Mouse (Mus musculus): ENCODE data around the gene Gm26602.

Gm26602 gene

DNA sequence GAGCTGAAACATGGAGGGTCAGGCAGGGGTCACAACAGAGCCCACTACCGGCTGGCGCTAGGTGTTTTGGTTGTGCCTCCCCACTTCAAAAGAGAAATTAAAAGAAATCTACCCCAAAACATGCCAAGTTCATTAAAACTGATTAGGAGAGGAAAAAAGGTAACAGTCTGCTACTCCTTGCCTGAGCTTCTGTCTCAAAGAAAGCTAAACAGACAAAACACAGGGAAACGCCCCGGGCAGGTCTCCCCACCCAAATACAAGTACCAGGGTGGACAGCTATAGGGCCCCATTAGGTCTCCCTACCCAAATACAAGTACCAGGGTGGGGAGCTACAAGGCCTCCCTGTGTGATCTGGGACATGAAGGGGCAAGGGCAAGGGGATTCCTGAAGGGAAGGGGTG lies at the start of gene Gm26602:
Gene Gm26602, plus strand, starts transcription at position 301 of the 400 bp plus-strand sequence.
- Histone ChIP-seq H3K27me3 (ENCODE audit: control insufficient read depth, insufficient read depth, low read length, poor library complexity, severe bottlenecking) (no peaks in the 10 kb centered on the region), H3K36me3 (ENCODE audit: control insufficient read depth, insufficient read depth, low read length, poor library complexity, severe bottlenecking) (peaks cover under 1% of the 10 kb centered on the region; the same call in 1 of the 2 replicates)
- DNase-seq (ENCODE audit: low read depth, low spot score): no peak

DNA sequence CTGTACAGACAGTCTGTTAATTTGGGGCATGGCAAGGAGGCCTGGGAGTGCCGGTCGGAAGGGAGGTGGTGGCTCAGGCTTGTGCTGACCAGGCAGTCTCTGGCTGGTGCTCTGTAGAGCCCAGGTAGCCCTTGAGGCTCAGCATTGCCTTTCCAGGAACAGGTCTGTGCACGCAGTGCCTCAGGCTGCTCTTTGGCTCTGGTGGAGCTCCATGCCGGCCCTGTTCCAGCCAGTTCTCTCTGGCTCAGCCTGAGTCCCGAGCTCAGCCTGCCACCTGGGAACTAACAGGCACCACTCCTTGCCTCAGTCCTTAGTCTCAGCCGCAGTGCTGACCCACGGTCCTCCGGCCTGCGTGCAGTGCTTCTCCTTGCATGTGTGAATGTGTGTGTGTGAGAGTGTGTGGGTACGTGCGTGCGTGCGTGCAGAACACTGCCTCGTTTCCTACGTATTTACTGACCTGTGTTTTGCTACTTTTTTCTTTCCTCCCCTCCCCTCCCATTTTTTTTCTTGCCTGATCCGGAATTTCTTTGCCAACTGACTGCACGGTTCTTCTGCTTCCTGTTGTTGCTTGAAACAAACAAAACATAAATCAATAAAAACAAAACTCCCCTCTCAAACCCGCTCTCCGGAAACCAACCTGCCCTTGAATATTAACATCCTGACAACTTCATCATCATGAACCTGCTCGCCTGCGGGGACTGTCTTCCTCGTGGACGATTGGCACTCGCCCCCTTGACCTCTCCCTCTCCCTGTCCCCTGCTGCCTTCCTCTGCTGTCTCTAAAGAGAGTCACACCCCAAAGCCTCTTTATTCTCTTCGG lies 49.2 kb upstream of the Gm26602 start:
- Histone ChIP-seq H3K27me3 (ENCODE audit: control insufficient read depth, insufficient read depth, low read length, poor library complexity, severe bottlenecking) (no peaks in the 10 kb centered on the region), H3K36me3 (ENCODE audit: control insufficient read depth, insufficient read depth, low read length, poor library complexity, severe bottlenecking) (peaks cover 25% of the 10 kb centered on the region)
- DNase-seq (ENCODE audit: low read depth, low spot score): no peak

DNA sequence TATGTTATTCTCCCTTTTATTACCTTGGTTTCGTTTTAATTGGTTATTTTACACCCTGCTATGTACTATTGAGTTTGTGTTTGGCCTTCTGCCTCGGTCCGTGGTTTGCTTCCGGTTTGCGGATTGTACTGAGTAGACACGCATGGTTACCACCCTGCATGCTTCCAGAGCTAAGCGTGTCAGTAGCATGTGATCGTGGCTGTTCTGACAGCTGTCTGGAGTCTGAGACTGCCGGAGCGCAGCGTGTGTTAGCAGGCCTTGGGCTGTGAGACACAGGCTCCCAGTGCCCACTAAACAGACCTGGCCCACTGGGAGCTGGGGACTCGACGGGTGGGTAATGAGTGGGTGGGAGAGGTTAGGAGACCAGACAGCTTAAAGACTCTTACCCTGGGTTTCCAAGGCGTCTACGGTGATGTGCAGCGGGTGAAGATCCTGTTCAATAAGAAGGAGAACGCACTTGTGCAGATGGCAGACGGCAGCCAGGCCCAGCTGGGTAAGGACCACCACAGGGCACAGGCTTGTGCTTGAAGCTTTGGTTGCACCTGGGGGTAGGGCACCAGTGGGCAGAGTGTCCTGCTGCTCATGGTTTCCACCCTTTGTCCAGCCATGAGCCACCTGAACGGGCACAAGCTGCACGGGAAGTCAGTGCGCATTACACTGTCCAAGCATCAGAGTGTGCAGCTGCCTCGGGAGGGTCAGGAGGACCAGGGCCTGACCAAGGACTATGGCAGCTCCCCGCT lies 48.4 kb upstream of the Gm26602 start:
- Histone ChIP-seq H3K27me3 (ENCODE audit: control insufficient read depth, insufficient read depth, low read length, poor library complexity, severe bottlenecking) (no peaks in the 10 kb centered on the region), H3K36me3 (ENCODE audit: control insufficient read depth, insufficient read depth, low read length, poor library complexity, severe bottlenecking) (peaks cover 25% of the 10 kb centered on the region)
- no peak for DNase-seq (ENCODE audit: low read depth, low spot score)

DNA sequence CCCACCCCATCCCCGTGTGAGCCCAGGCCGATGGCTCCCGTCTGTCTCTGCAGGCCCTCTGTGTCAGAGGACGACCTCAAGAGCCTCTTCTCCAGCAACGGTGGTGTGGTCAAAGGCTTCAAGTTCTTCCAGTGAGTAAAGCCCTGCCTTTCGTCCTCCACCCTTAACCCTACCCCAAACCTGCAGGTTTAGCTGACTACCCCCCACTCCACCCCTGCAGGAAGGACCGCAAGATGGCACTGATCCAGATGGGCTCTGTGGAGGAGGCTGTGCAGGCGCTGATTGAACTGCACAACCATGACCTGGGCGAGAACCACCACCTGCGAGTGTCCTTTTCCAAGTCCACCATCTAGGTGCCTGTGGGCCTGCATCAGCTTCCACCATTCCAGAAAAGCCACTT lies 47.7 kb upstream of the Gm26602 start:
- Histone ChIP-seq H3K27me3 (ENCODE audit: control insufficient read depth, insufficient read depth, low read length, poor library complexity, severe bottlenecking) (no peaks in the 10 kb centered on the region), H3K36me3 (ENCODE audit: control insufficient read depth, insufficient read depth, low read length, poor library complexity, severe bottlenecking) (peaks cover 25% of the 10 kb centered on the region)
- DNase-seq (ENCODE audit: low read depth, low spot score): no peak

DNA sequence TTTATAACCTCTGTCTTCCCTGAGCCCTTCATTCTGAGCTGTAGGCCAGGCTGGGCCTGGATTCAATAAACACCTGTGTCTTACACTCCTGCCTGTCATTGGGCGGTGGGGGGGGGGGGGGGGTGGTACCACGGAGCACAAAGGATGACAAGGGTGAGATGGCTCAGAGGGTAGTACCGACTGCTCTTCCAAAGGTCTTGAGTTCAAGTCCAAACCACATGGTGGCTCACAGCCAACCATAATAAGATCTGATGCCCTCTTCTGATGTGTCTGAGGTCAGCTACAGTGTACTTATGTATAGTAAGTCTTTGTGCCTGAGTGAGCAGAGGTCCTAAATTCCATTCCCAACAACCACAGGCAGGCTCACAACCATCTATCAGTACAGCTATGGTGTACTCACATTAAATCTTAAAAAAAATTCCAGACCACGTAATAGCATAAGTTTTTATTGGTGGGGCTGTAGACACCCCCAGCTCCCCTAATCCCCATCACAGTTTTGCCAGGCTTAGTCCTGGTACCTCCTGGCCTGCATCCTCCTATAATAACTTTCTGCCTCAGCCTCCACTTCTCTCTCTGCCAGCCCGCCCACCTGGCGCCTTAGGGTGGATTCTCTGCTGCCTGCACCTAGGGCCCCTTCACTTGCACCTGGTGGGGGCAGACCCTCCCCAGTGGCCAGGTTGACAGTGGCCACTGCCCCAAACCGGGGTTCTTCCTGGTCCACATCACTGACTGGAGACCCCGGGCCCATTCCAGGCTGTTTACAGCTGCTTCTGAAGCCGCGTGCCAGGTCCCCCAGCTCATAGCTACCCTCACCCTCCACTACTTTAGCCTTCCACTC lies 46.1 kb upstream of the Gm26602 start:
- no peak for DNase-seq (ENCODE audit: low read depth, low spot score)
- Histone ChIP-seq H3K36me3 (ENCODE audit: control insufficient read depth, insufficient read depth, low read length, poor library complexity, severe bottlenecking) (peaks cover 19% of the 10 kb centered on the region), H3K27me3 (ENCODE audit: control insufficient read depth, insufficient read depth, low read length, poor library complexity, severe bottlenecking) (no peaks in the 10 kb centered on the region)

DNA sequence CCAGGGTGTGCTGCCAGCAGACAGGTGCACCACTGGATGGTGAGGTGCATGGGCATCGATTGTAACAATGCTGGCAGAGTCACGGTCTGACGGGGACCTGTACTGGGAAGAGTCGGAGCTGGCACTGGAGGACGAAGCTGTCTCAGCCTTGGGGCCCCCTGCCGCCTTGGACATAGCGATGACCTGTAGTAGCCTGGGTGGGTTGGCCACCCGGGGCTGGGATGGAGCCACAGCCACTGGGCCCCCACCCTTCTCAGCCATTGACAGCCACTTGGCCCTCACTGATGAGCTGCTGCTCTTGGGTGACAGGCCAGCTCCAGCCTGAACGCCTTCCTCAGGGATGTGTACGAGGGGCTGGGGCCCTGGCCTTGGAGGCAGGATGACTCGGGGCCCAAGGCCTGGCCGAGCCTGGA lies 45.5 kb upstream of the Gm26602 start:
- H3K27me3 ChIP-seq (ENCODE audit: control insufficient read depth, insufficient read depth, low read length, poor library complexity, severe bottlenecking): no peaks in the 10 kb centered on the region
- no peak for DNase-seq (ENCODE audit: low read depth, low spot score)
- H3K36me3 ChIP-seq (ENCODE audit: control insufficient read depth, insufficient read depth, low read length, poor library complexity, severe bottlenecking): peaks cover 14% of the 10 kb centered on the region

DNA sequence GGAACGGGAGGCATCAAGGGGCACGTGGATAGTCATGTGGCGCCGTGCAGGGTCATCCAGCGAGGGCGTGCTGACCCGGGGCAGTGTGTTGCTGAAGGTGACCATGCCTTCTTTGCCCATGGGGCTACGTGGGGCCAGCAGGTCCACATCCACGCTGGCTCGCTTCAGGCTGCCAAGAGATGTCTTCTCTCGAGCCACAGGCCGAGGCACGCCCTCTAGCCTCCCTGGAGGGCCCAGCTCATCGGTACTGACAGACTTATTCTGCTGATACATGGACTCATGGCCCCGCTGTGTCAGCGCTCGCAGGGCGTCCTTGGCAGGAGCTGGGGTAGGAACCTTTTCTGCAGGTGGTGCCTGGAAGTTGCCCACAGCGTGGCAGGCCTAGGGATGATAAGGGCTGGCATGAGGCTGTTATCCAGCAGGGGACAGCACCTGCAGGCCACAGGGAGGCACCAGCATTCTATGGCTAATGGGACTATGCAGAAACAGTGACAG lies 44.8 kb upstream of the Gm26602 start:
- Histone ChIP-seq H3K36me3 (ENCODE audit: control insufficient read depth, insufficient read depth, low read length, poor library complexity, severe bottlenecking) (peaks cover 10% of the 10 kb centered on the region), H3K27me3 (ENCODE audit: control insufficient read depth, insufficient read depth, low read length, poor library complexity, severe bottlenecking) (no peaks in the 10 kb centered on the region)
- DNase-seq (ENCODE audit: low read depth, low spot score): no peak

DNA sequence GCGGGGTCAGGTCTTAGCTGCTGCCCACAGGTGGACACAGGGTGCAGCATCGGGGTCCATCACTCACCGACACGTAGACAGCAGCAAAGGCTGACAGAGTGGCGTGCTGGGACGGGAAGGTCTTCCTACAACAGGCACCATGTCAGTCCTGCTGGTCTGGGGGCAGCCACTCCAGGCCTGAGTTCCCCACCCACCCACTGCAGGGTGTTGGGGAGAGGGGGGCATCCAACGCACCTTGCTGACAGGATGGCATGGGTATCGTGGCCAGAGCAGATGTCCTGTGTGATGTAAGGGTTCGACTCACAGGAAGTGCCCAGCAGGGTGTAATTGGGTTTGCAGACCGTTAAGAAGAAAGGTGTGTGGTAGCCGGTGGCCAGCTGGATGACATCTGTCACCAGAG lies 44.1 kb upstream of the Gm26602 start:
- no peak for DNase-seq (ENCODE audit: low read depth, low spot score)
- Histone ChIP-seq H3K36me3 (ENCODE audit: control insufficient read depth, insufficient read depth, low read length, poor library complexity, severe bottlenecking) (peaks cover 5% of the 10 kb centered on the region), H3K27me3 (ENCODE audit: control insufficient read depth, insufficient read depth, low read length, poor library complexity, severe bottlenecking) (no peaks in the 10 kb centered on the region)

DNA sequence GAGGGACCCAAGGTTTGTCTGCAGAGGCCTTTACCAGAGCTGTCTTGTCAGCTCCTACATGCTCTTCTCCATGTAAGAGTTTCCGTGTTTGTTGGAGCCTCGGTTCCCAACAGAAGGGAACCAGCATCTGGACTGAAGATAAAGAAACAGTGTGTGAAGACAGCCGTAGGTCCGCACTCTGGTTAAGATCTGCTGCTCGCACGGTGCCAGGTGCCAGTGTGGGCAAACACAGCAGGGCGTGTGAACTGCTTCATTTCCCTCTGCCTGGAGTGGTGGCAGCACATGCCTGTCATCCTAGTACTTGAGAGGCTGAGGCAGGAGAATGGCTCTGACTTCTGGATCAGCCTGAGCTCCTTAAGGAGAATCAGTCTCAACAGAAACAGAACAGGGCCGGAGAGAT lies 38.8 kb upstream of the Gm26602 start:
- no peak for DNase-seq (ENCODE audit: low read depth, low spot score)
- Histone ChIP-seq H3K27me3 (ENCODE audit: control insufficient read depth, insufficient read depth, low read length, poor library complexity, severe bottlenecking) (no peaks in the 10 kb centered on the region), H3K36me3 (ENCODE audit: control insufficient read depth, insufficient read depth, low read length, poor library complexity, severe bottlenecking) (no peaks in the 10 kb centered on the region)

DNA sequence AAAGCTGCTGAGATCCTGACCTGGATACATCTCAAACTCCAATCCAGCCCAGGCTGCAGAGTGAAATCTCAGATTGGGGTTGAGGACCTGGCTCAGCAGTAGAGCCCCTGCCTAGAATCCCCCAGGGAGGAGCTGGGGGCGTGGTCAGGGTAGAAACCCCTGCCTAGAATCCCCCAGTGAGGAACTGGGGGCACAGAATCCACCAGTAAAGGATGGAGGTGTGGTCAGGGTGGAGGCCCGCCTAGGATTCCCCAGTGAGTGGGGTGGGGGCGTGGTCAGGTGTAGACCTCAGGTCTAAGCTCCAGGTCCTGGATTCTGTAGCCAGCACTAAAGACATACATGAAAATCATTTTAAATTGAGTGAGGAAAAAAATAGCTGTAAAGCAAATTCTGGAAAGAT lies 37.8 kb upstream of the Gm26602 start:
- DNase-seq (ENCODE audit: low read depth, low spot score): no peak
- H3K27me3 ChIP-seq (ENCODE audit: control insufficient read depth, insufficient read depth, low read length, poor library complexity, severe bottlenecking): no peaks in the 10 kb centered on the region
- H3K36me3 ChIP-seq (ENCODE audit: control insufficient read depth, insufficient read depth, low read length, poor library complexity, severe bottlenecking): no peaks in the 10 kb centered on the region

DNA sequence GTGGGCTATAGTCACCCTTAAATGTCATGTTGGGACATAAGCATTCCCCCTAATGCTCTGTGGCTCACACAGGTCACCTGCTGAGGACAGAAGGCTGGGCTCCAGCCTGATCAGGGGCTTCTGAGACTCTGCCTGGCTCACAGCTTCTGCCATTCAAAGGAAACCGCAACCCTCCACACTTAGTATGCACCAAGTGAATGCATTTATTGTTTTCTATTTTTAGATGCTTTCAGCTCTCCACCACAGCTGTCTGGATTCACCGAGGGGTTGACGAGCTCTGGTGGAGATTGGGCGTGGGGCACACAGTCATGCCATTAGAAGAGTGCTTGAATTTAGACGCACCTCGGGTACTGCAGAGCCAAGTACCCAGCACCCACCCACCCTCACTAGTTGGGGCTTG lies 37.3 kb upstream of the Gm26602 start:
- H3K36me3 ChIP-seq (ENCODE audit: control insufficient read depth, insufficient read depth, low read length, poor library complexity, severe bottlenecking): no peaks in the 10 kb centered on the region
- DNase-seq (ENCODE audit: low read depth, low spot score): no peak
- H3K27me3 ChIP-seq (ENCODE audit: control insufficient read depth, insufficient read depth, low read length, poor library complexity, severe bottlenecking): no peaks in the 10 kb centered on the region

DNA sequence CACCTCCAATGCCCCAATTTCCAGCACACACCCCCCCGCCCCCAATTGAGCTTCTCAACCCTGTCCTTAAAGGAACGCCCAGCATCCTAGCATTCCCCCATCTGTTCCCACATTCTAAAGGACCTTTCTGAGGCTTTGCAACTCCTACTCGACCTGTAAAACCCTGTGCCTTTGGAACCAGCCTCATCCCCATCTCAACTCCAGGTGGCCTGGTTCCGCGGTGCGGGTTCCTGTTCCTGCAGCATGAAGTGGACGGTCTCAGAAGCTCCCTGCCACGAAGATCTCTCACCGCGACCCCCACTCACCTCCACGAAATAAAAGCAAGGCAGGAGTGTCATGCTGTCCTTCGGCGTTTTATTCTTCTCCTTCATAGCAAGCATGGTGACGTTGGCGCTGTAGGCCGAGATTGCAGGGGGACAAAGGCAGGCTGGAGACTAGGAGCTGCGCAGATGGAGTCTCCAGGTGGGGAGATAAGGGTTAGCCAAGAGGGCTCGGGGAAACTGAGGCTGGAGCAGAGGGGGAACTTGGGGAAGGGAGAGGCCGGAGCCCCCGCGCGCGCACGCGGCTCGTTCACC lies 36.9 kb upstream of the Gm26602 start:
- H3K27me3 ChIP-seq (ENCODE audit: control insufficient read depth, insufficient read depth, low read length, poor library complexity, severe bottlenecking): no peaks in the 10 kb centered on the region
- no peaks in the 10 kb centered on the region for H3K36me3 ChIP-seq (ENCODE audit: control insufficient read depth, insufficient read depth, low read length, poor library complexity, severe bottlenecking)
- DNase-seq (ENCODE audit: low read depth, low spot score): no peak

DNA sequence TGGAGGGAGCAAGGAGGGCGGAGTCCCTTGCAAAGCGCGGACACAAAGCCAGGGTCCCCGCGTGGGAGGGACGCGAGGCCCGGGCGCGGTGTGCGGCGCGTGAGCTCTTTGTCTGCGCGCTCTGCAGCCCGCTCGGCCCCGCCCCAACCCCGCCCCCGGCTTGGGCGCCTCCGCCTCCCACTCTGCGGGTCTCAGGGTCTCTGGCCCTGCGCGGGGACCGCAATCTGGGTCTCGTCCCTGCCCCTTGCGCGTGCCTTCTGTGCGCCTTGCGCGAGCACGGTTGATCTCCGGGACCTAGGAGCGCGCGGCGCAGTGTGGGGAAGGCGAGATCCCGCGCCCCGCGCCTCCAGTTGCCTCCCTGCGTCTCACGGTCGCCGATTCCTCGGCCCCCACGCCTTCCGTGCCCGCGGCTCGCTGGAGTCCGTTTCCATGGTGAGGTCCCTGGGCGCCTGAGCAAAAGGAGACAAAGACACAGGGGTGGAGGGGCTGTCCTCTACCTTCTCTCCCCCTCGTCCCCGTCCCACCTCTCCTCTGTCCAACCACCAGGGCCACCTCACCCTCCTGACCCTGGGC lies 36.3 kb upstream of the Gm26602 start, which contains the start of the genes Prtn3 and Plppr3:
Gene Prtn3, plus strand, starts transcription at position 187 of the 573 bp plus-strand sequence.
Gene Plppr3, minus strand, starts transcription at position 345 of the 573 bp plus-strand sequence.
- no peaks in the 10 kb centered on the region for H3K36me3 ChIP-seq (ENCODE audit: control insufficient read depth, insufficient read depth, low read length, poor library complexity, severe bottlenecking)
- peak; percentile 45 for DNase-seq (ENCODE audit: low read depth, low spot score)
- H3K27me3 ChIP-seq (ENCODE audit: control insufficient read depth, insufficient read depth, low read length, poor library complexity, severe bottlenecking): no peaks in the 10 kb centered on the region

DNA sequence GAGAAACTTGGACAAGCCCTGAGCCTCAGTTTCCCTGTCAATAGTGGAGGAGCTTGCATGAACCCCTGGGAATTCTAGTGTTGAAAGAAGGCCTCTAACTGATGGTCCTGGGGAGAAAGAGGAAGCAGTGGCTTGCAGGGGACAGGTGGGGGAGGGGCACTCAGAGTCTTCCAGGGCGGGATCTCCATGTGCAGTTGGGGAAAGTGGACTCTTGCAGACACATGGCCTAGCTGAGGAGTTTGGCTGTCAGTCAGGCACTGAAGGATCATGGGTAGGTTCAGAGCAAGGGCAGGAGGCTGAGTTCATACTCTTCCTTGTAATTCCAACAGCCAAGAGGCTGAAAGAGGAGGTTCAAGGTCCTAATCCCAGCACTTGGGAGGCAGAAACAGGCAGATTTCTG lies 33.5 kb upstream of the Gm26602 start:
- Histone ChIP-seq H3K27me3 (ENCODE audit: control insufficient read depth, insufficient read depth, low read length, poor library complexity, severe bottlenecking) (no peaks in the 10 kb centered on the region), H3K36me3 (ENCODE audit: control insufficient read depth, insufficient read depth, low read length, poor library complexity, severe bottlenecking) (no peaks in the 10 kb centered on the region)
- DNase-seq (ENCODE audit: low read depth, low spot score): peak; percentile 49

All from splenic B cell, adult 2 months (primary cell).